Mouse (Mus musculus): ENCODE results near the gene Tmem91. TPM values are rescaled to one million over a fixed set of nuclear protein-coding genes. Genes with fewer than 3 reads are reported as not detected.
A peak's percentile ranks its signal among the peaks of the same experiment; 100 is the strongest.

The Tmem91 gene
- polyA plus RNA-seq, 1 experiment from 2014 or later = 2.7 TPM

GRCm38 (mm10) chr7:25676085-25676781 lies 1.3 kb upstream of the Tmem91 start:
- Histone ChIP-seq H3K4me3 (no peak overlapping the region), H3K27ac (replicated peaks) (no peak overlapping the region), H3K27me3 (ENCODE audit: low read depth, poor library complexity, severe bottlenecking) (peaks cover 60% of the 10 kb centered on the region), H3K36me3 (no peaks in the 10 kb centered on the region), H3K9me3 (replicated peaks) (no peaks in the 10 kb centered on the region), H3K4me1 (peaks cover 19% of the 10 kb centered on the region)
- DNase-seq (ENCODE audit: low spot score) = no peak
- 84% methylated on average over 15 of the region's 15 CpGs for WGBS

- Histone ChIP-seq H3K27ac (replicated peaks) (no peak overlapping the region), H3K4me1 (peaks cover 15% of the 10 kb centered on the region), H3K4me3 (peak overlapping the region; percentile 46), H3K9me3 (replicated peaks) (no peaks in the 10 kb centered on the region), H3K27me3 (ENCODE audit: low read depth, poor library complexity, severe bottlenecking) (peaks cover 60% of the 10 kb centered on the region), H3K36me3 (no peaks in the 10 kb centered on the region)
- DNase-seq (ENCODE audit: low spot score) = no peak
- WGBS = 44% methylated on average over 6 of the region's 6 CpGs
These were observed 439 bp upstream of the Tmem91 start for GRCm38 (mm10) chr7:25675405-25675804.

GRCm38 (mm10) chr7:25674297-25674696 lies 669 bp downstream of the Tmem91 start:
- no peaks in the 10 kb centered on the region for H3K9me3 ChIP-seq (replicated peaks)
- H3K36me3 ChIP-seq = peaks cover under 1% of the 10 kb centered on the region
- peaks cover 10% of the 10 kb centered on the region for H3K4me1 ChIP-seq
- no peak overlapping the region for H3K27ac ChIP-seq (replicated peaks)
- WGBS = 28% methylated on average over 9 of the region's 9 CpGs
- no peak for DNase-seq (ENCODE audit: low spot score)
- H3K27me3 ChIP-seq (ENCODE audit: low read depth, poor library complexity, severe bottlenecking) = peaks cover 55% of the 10 kb centered on the region
- H3K4me3 ChIP-seq = peak overlapping the region; percentile 46

- WGBS = 58% methylated on average over 4 of the region's 4 CpGs
- DNase-seq (ENCODE audit: low spot score) = no peak
- peaks cover 42% of the 10 kb centered on the region for H3K27me3 ChIP-seq (ENCODE audit: low read depth, poor library complexity, severe bottlenecking)
- H3K27ac ChIP-seq (replicated peaks) = no peak overlapping the region
- peaks cover 10% of the 10 kb centered on the region for H3K4me1 ChIP-seq
- peaks cover 19% of the 10 kb centered on the region for H3K36me3 ChIP-seq
- no peak overlapping the region for H3K4me3 ChIP-seq
- no peaks in the 10 kb centered on the region for H3K9me3 ChIP-seq (replicated peaks)
These were observed 2.5 kb downstream of the Tmem91 start for GRCm38 (mm10) chr7:25672442-25672841.

DNA sequence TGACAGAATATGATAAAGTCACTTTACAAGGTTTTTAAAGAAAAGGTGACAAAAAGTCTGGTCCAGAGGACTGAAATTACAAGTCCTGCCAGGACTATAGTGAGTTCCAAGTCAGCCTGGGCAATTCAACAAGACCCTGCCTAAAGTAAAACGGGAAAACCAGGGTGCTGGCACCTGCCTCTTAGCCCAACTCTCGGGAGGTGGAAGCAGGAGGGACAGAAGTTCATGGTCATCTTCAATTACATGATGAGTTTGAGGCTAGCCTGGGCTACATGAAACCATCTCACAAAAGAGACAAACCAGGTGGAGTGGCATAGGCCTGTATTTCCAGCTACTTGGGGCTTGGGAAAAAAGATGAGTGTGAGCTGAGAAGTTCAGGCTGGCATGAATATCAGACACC lies 3.3 kb downstream of the Tmem91 start:
- Histone ChIP-seq H3K9me3 (replicated peaks) (no peaks in the 10 kb centered on the region), H3K4me3 (no peak overlapping the region), H3K4me1 (peaks cover 10% of the 10 kb centered on the region), H3K27me3 (ENCODE audit: low read depth, poor library complexity, severe bottlenecking) (peaks cover 37% of the 10 kb centered on the region), H3K27ac (replicated peaks) (no peak overlapping the region), H3K36me3 (peaks cover 27% of the 10 kb centered on the region)
- 74% methylated on average over 2 of the region's 2 CpGs for WGBS
- DNase-seq (ENCODE audit: low spot score) = no peak

GRCm38 (mm10) chr7:25670096-25670495 lies 4.9 kb downstream of the Tmem91 start:
- H3K9me3 ChIP-seq (replicated peaks) = no peaks in the 10 kb centered on the region
- H3K4me1 ChIP-seq = peaks cover 8% of the 10 kb centered on the region
- peaks cover 21% of the 10 kb centered on the region for H3K27me3 ChIP-seq (ENCODE audit: low read depth, poor library complexity, severe bottlenecking)
- WGBS = 92% methylated on average over 4 of the region's 4 CpGs
- H3K27ac ChIP-seq (replicated peaks) = no peak overlapping the region
- no peak overlapping the region for H3K4me3 ChIP-seq
- no peak for DNase-seq (ENCODE audit: low spot score)
- peaks cover 43% of the 10 kb centered on the region for H3K36me3 ChIP-seq

DNA sequence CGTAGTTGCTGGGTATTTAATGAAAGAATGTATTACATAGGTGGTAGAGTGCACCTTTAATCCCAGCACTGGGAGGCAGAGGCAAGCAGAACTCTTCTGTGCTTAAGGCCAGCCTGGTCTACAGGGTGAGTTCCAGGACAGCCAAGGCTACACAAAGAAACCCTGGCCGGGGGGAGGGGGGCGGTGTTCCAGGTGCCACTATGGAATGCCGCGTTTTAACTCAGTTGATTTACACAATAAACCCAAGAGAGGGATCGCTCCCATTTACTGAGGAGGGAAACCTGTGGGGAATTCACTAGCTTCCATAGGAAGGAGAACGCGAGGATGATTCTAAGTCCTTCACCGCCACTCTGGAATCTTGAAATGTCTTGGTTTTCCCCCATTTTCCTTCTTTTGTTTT lies 5.3 kb downstream of the Tmem91 start:
- H3K27me3 ChIP-seq (ENCODE audit: low read depth, poor library complexity, severe bottlenecking) = peaks cover 16% of the 10 kb centered on the region
- no peak for DNase-seq (ENCODE audit: low spot score)
- H3K27ac ChIP-seq (replicated peaks) = no peak overlapping the region
- H3K36me3 ChIP-seq = peaks cover 47% of the 10 kb centered on the region
- WGBS = 77% methylated on average over 9 of the region's 9 CpGs
- no peak overlapping the region for H3K4me3 ChIP-seq
- H3K4me1 ChIP-seq = peaks cover 3% of the 10 kb centered on the region
- no peaks in the 10 kb centered on the region for H3K9me3 ChIP-seq (replicated peaks)

GRCm38 (mm10) chr7:25669158-25669557 lies 5.8 kb downstream of the Tmem91 start:
- Histone ChIP-seq H3K9me3 (replicated peaks) (no peaks in the 10 kb centered on the region), H3K27me3 (ENCODE audit: low read depth, poor library complexity, severe bottlenecking) (peaks cover 12% of the 10 kb centered on the region), H3K4me3 (no peak overlapping the region), H3K36me3 (peaks cover 52% of the 10 kb centered on the region), H3K27ac (replicated peaks) (no peak overlapping the region), H3K4me1 (no peaks in the 10 kb centered on the region)
- DNase-seq (ENCODE audit: low spot score) = no peak
- 91% methylated on average over 10 of the region's 10 CpGs for WGBS

GRCm38 (mm10) chr7:25666381-25666780 lies 8.6 kb downstream of the Tmem91 start:
- peaks cover 76% of the 10 kb centered on the region for H3K36me3 ChIP-seq
- no peaks in the 10 kb centered on the region; the same call in 1 of the 2 replicates for H3K4me1 ChIP-seq
- H3K9me3 ChIP-seq (replicated peaks) = no peaks in the 10 kb centered on the region
- H3K27ac ChIP-seq (replicated peaks) = no peak overlapping the region
- no peaks in the 10 kb centered on the region for H3K27me3 ChIP-seq (ENCODE audit: low read depth, poor library complexity, severe bottlenecking)
- DNase-seq (ENCODE audit: low spot score) = no peak
- WGBS = 93% methylated on average over 8 of the region's 8 CpGs
- no peak overlapping the region for H3K4me3 ChIP-seq

GRCm38 (mm10) chr7:25658657-25659472 lies 16.1 kb downstream of the Tmem91 start, which contains the start of the genes Bckdha and Exosc5:
TSS of gene Bckdha (minus strand) at chr7:25658981.
TSS of gene Exosc5 (plus strand) at chr7:25659164.
- peak within 1 kb of the TSS; percentile 95 for H3K27ac ChIP-seq (replicated peaks)
- under 1% methylated on average over 50 of the region's 50 CpGs for WGBS

DNA sequence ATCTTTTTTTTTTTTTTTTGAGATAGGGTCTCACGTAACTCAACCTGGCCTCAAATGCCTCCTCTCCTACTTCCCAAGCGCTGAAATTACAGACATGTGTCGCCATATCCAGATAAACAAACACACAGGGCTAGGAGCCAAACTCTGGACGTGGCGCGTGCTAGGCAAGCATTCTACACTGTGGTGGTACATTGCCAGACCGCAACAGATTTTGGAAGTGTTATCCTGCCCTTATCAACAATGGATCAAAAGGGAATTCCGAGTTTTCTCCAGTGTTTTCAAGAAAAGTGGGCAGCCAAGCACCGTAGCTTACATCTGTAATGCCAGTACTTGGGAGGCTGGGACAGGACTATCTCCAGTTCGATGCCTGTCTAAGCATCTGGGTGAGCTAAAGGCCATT lies 17.2 kb downstream of the Tmem91 start:
- peaks cover 25% of the 10 kb centered on the region for H3K4me1 ChIP-seq
- H3K36me3 ChIP-seq = peaks cover 17% of the 10 kb centered on the region
- no peak for DNase-seq (ENCODE audit: low spot score)
- 42% methylated on average over 10 of the region's 10 CpGs for WGBS
- no peaks in the 10 kb centered on the region for H3K9me3 ChIP-seq (replicated peaks)
- peak overlapping the region; percentile 77 for H3K4me3 ChIP-seq
- H3K27ac ChIP-seq (replicated peaks) = no peak overlapping the region
- no peaks in the 10 kb centered on the region for H3K27me3 ChIP-seq (ENCODE audit: low read depth, poor library complexity, severe bottlenecking)

More at GRCm38 (mm10) chr7:25658657-25659472, 16.1 kb downstream of the Tmem91 start, which contains the start of the genes Bckdha and Exosc5:
- H3K4me3 ChIP-seq = peak within 1 kb of the TSS; percentile 77
- peaks cover 26% of the 10 kb centered on the region for H3K36me3 ChIP-seq
- peak; percentile 99 for DNase-seq (ENCODE audit: low spot score)
- H3K9me3 ChIP-seq (replicated peaks) = no peaks in the 10 kb centered on the region
- H3K4me1 ChIP-seq = peaks cover 25% of the 10 kb centered on the region
- no peaks in the 10 kb centered on the region for H3K27me3 ChIP-seq (ENCODE audit: low read depth, poor library complexity, severe bottlenecking)

- Histone ChIP-seq H3K36me3 (no peaks in the 10 kb centered on the region), H3K27me3 (ENCODE audit: low read depth, poor library complexity, severe bottlenecking) (no peaks in the 10 kb centered on the region), H3K4me3 (no peak overlapping the region), H3K9me3 (replicated peaks) (no peaks in the 10 kb centered on the region), H3K4me1 (peaks cover 25% of the 10 kb centered on the region), H3K27ac (replicated peaks) (no peak overlapping the region)
- WGBS = 78% methylated on average over 11 of the region's 11 CpGs
- DNase-seq (ENCODE audit: low spot score) = no peak
These were observed 19.2 kb downstream of the Tmem91 start for GRCm38 (mm10) chr7:25655601-25656428.
